Mouse (Mus musculus) cerebellum, adult 2 months (tissue): ENCODE measurements at regions not wholly inside any gene's neighbourhood (a gene's known extent, or its start where the extent isn't known, plus 50 kb on each side); places are given as distances from the start of the nearest gene placed in this dataset.

Source experiments
- CTCF ChIP-seq: fragments of 200-500 bp; IDR thresholded peaks from 2 replicates; pipeline ENCODE4 v1.5.1; 2011; ENCODE audit warnings: low read depth, mild to moderate bottlenecking, control low read depth, low read length, moderate library complexity, borderline replicate concordance; ENCODE audit not compliant: insufficient read depth
- POLR2A ChIP-seq: fragments of 200-500 bp; IDR thresholded peaks from 2 replicates; pipeline ENCODE4 v1.6.1; 2011; ENCODE audit warnings: low read length, control low read depth, borderline replicate concordance; ENCODE audit not compliant: insufficient read depth

GRCm38 (mm10) chr12:6400591-6400990 lies 1025.1 kb upstream of the Klhl29 start:
- TF ChIP-seq CTCF (no peak), POLR2A (no peak)
